Mouse (Mus musculus) adrenal gland, adult 2 months (tissue): ENCODE results near the gene Gucy2c. TPM values are rescaled to one million over a fixed set of nuclear protein-coding genes. Genes with fewer than 3 reads are reported as not detected.

Source experiments
- DNase-seq: peaks from one replicate; pipeline ENCODE4 v3.0.0; 2021
- long read RNA-seq: library from polyadenylated mRNA; stranded (forward); transcript quantifications from one replicate; pipeline ENCODE4 v2.0.0, GENCODE M21; 2021
- polyA plus RNA-seq: library from polyadenylated mRNA; depleted of rRNA; stranded (reverse); fragments of >200 nt; gene quantifications from 2 replicates; pipeline ENCODE4 v1.2.3, GENCODE M21; 2012; rRNA removed
- total RNA-seq, 2 experiments: library from RNA; stranded (reverse); gene quantifications; 2 replicates each; pipeline ENCODE4 v1.2.3; 2021

Gucy2c gene
- not detected for total RNA-seq
- polyA plus RNA-seq = not detected in 2 replicates
- long read RNA-seq = 0 reads

- no peak for DNase-seq
Measured at GRCm38 (mm10) chr6:136781377-136781986, at the start of gene Gucy2c. TSS of gene Gucy2c (minus strand) at chr6:136781765.

GRCm38 (mm10) chr6:136828681-136829080 is 47.1 kb upstream of the Gucy2c start:
- no peak for DNase-seq

- peak; percentile 97 for DNase-seq
Measured at GRCm38 (mm10) chr6:136827881-136828561, 46.5 kb upstream of the Gucy2c start, which contains the start of gene Wbp11. TSS of gene Wbp11 (minus strand) at chr6:136828233.

GRCm38 (mm10) chr6:136827516-136827880 is 45.9 kb upstream of the Gucy2c start, which contains the start of gene BC049715:
TSS of gene BC049715 (plus strand) at chr6:136827626.
- DNase-seq = no peak

- no peak for DNase-seq
Measured at GRCm38 (mm10) chr6:136827116-136827515, 45.6 kb upstream of the Gucy2c start.

- DNase-seq = no peak
Measured at GRCm38 (mm10) chr6:136824987-136825386, 43.4 kb upstream of the Gucy2c start.

GRCm38 (mm10) chr6:136821086-136821485 is 39.5 kb upstream of the Gucy2c start:
- no peak for DNase-seq

- no peak for DNase-seq
Measured at GRCm38 (mm10) chr6:136820381-136820780, 38.8 kb upstream of the Gucy2c start.

- no peak for DNase-seq
Measured at GRCm38 (mm10) chr6:136817549-136817948, 36.0 kb upstream of the Gucy2c start.

- no peak for DNase-seq
Measured at GRCm38 (mm10) chr6:136816826-136817225, 35.3 kb upstream of the Gucy2c start.

- DNase-seq = no peak
Measured at GRCm38 (mm10) chr6:136815381-136815780, 33.8 kb upstream of the Gucy2c start.

GRCm38 (mm10) chr6:136813117-136813516 is 31.6 kb upstream of the Gucy2c start:
- peak; percentile 33 for DNase-seq

- no peak for DNase-seq
Measured at GRCm38 (mm10) chr6:136811196-136811595, 29.6 kb upstream of the Gucy2c start.

- DNase-seq = no peak
Measured at GRCm38 (mm10) chr6:136809673-136810072, 28.1 kb upstream of the Gucy2c start.

GRCm38 (mm10) chr6:136809077-136809476 is 27.5 kb upstream of the Gucy2c start:
- peak; percentile 72 for DNase-seq

GRCm38 (mm10) chr6:136808631-136809046 is 27.1 kb upstream of the Gucy2c start:
- DNase-seq = peak; percentile 65

- DNase-seq = peak; percentile 99
Measured at GRCm38 (mm10) chr6:136808014-136808417, 26.5 kb upstream of the Gucy2c start, which contains the start of gene H2afj. TSS of gene H2afj (plus strand) at chr6:136808244.

- no peak for DNase-seq
Measured at GRCm38 (mm10) chr6:136807395-136808013, 25.9 kb upstream of the Gucy2c start.

- peak; percentile 26 for DNase-seq
Measured at GRCm38 (mm10) chr6:136806819-136807218, 25.3 kb upstream of the Gucy2c start.

GRCm38 (mm10) chr6:136805409-136805775 is 23.8 kb upstream of the Gucy2c start:
- no peak for DNase-seq

- DNase-seq = no peak
Measured at GRCm38 (mm10) chr6:136804705-136805408, 23.3 kb upstream of the Gucy2c start.
